Mouse (Mus musculus) c-Kit-negative CD71-positive TER-119-positive erythroid progenitor cells, embryonic 14.5 days (primary cell): ENCODE results near the gene Hist2h2aa1.
"Not testable (repeated sequence)": the region's sequence is repeated elsewhere in the genome, so short reads cannot be mapped to it uniquely, and the experiment has no call there.

ENCODE experiments used
- DNase-seq: peaks from one replicate; pipeline ENCODE4 v3.0.0-alpha.2; 2013; ENCODE audit warnings: low read depth, low spot score

Hist2h2aa1 gene

GRCm38 (mm10) chr3:96230404-96230803 is 14.9 kb upstream of the Hist2h2aa1 start:
- no peak for DNase-seq

DNA sequence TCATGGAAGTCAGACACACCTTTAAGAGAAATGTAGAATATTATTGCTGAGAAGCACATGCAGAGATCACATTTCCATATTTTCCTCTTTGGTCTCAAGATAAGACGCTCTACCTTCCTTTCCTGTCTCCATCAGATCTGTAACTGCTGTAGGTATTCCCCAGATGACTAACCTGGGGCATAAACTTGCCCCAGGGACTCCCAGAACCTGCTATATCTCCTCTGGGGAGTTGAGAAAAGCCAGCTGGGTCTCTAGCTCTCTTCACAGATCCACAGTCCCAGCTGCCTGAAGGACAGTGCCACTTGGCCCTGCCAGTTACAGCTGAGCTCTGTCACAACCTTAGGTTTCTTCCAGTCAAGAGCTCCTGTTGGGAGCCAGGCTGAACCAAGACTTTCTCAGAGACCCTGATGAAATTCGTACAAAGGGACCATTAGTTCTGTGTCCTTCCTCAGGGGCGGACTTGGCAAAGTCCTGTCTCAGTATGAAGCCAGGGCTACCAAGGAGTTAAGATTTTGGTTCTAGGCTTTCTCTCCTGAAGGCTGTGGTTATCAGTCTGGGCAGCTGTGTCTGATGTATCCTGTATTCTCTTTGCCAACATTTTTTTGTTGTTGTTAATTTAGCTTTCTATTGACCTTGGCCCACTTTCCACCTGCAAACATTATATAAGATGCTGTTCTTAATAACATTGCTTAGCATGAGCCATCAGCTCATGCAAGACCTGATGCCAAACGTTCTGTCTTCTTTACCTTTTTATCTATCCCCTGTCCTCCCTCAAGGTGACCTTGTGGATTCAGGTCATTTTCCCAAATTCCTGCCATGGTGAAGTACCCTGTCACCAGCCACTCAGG is 14.2 kb upstream of the Hist2h2aa1 start:
- DNase-seq = no peak

DNA sequence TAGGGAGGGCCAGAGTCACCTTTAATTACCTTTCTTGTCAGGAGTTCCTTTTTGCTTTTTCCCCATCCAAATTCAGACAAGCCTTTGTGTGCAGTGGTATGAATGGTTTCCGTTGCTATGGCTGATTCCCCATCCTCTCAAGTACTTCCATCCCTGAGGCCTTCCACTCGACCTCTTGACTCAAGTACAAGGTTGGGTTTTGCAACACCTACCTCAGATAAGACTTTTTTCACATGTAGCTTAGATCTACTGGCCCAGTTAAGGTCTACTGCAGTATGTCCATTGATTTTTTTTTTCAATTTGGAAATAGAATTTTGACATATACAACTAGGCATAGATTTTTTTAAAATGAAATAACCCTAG is 13.6 kb upstream of the Hist2h2aa1 start:
- no peak for DNase-seq

GRCm38 (mm10) chr3:96234914-96235313 is 10.4 kb upstream of the Hist2h2aa1 start:
- DNase-seq = no peak

GRCm38 (mm10) chr3:96235836-96236235 is 9.5 kb upstream of the Hist2h2aa1 start:
- DNase-seq = no peak

GRCm38 (mm10) chr3:96236834-96237334 is 8.4 kb upstream of the Hist2h2aa1 start:
- DNase-seq = no peak

DNA sequence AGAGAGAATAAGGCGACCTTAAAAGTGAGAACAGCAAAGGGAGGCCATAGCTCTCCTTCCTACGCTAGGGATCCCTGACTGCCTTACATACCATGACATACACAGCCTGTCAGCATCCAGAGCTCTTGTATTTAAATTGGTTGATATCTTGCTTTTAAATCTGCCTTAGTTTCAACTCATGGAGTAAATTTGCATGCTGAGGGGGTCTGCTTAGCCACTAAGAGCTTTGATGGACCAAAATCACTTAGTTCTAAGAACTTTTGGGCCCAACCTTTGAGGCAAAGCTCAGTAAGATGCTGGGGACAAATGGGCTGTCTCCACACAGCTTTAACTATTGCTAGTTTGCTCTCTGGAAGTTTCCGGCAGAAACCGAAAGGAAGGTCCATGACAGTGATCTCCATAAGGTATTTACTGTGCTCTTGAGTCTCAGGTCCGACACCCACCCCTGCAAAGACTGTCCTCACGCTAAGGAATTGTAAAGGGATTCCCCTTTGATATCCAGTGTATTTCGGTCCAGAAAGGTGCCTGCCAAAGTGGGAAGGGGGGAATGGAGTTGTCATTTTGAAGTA is 7.9 kb upstream of the Hist2h2aa1 start:
- DNase-seq = no peak

- peak; percentile 67 for DNase-seq
Measured at GRCm38 (mm10) chr3:96237904-96238511, 7.3 kb upstream of the Hist2h2aa1 start.

GRCm38 (mm10) chr3:96238954-96239793 is 6.1 kb upstream of the Hist2h2aa1 start, which contains the start of gene Hist2h3c2:
Gene Hist2h3c2, minus strand, starts transcription at chr3:96239127.
- DNase-seq = not testable (repeated sequence)

DNA sequence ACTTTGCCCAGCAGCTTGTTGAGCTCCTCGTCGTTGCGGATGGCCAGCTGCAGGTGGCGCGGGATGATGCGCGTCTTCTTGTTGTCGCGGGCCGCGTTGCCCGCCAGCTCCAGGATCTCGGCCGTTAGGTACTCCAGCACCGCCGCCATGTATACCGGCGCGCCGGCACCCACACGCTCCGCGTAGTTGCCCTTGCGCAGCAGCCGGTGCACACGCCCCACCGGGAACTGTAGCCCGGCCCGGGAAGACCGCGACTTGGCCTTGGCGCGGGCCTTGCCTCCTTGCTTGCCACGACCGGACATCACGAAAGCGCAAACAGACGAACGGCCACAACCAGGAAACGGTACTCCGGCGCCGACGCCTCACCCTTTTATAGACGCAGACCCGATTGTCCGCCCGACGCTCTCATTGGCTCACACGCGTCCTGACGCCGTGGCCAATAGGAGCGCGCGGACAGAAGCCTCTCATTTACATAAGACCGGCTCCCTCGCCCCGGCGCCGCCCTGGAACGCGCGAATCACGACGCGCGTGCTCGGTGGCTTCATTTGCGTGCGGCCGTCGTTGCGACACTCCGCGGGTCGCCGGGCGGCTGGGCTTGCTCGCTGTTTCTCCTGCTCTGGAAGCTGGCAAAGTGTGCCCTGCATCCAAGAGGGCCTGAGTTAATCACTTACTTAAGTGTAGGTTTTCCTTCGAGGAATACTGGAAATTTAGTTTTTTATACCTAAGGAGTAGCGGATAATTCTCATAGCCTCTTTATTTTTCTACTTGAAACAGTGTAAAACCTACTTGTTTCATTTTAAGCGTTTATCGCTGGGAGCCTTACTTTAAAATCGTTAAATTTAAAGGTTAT is 5.1 kb upstream of the Hist2h2aa1 start, which contains the start of gene Hist2h2aa2:
TSS of gene Hist2h2aa2 (minus strand) at position 328 of the 850 bp plus-strand sequence.
- not testable (repeated sequence) for DNase-seq

DNA sequence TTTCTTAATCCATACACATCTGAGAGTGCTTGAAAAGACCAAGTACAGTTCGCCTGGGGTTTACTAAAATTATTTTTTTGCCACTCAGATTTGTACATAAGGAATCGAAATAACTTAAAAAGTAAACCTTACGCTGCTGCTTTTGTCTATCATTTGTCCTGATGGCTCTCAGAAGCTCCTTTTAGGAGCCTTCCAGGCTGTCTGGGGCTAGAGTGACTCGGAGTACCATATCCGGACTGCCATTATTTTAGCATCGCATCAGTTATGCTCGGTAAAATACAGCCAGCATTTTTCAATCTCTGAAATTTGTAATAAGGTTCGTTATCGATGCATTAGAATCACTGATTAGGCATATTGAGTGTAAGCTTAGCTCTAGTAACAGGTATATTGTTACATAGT is 4.5 kb upstream of the Hist2h2aa1 start:
- no peak for DNase-seq

DNA sequence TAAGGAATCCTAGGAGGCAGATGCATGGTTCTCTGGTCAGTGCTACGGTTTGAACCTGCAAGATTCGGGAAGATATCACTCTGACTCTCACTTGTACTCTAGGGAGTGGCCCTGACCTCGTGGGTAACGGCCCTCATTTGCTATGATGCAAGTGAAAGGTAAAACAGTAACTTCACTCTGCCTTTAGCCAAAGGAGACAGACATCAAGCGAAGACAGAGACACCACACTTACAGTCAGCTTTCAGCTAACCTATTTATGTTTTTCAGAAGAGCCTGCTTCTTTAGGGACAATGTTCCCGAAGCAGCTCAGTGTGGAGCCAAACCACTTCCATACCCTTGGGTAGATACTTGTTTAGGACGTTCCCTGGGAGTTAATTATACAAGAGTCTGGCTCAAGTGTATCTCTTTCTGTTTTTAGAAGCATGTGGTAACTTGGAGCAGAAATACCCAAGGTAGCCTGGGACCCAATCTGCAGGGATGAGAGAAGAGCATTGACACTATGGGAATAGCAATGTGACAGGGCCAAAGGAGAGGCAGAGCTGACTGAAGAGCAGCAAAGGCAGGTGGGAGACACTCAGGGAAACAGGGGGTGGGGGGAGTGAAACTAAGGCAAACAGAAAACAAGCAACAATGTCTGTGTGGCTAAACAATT is 1.2 kb upstream of the Hist2h2aa1 start:
- no peak for DNase-seq

DNA sequence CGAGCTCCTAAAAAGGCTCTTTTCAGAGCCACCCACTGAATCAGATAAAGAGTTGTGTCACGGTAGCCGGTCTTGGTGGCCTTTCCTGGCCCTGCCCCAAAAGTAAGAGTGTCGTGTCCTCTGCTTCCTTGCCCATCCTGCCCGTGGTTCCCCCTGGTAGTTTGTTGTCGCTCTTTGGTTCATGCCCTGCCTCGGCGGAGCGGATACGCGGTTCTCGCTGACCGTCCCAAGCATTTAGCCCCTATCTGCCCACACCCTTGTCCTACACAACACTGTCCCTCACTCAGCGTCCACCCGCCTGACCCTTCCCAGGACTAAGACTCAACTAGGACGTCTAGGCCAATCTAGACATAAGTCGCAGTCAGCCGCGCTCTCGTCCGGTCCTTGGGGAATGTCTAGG is 721 bp downstream of the Hist2h2aa1 start:
- not testable (repeated sequence) for DNase-seq

- DNase-seq = not testable (repeated sequence)
Measured at GRCm38 (mm10) chr3:96246427-96246856, 1.1 kb downstream of the Hist2h2aa1 start, which contains the start of gene Hist2h3c1. Gene Hist2h3c1, plus strand, starts transcription at chr3:96246685.

DNA sequence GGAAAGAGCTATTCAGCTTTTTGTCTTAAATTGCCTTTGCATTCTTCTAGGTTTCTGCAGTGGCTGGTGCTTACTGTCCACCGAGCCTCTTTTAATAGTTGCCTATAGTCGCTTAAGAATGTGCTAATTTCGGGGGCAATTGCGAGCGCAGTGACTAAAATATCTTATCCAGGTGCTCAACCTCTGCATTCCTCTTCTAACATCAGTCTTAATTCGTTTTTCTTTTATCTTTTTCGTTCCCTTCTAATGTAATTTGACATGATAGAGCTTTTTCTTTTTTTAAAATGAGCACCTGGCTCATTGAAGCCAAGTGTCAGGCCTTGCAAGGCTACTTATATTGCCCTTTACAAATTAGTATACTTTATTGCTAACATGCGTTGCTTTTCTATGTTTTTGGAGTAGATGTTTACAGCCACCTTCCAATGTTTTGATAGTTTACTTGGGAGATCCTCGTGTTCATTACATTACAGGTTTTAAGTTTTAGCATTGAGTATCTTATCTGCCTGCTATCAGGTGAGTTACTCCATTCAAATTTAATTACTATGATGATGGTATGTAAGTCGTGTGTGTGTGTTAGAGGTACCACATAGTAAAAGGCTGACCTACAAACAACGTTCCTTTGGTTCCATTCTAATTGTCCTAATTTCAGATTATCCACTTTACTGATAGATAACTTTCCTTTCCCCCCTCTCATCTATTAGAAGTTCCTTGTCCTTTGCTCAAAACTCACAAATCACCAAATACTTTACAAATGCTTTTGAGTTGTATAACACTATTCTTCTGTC is 2.3 kb downstream of the Hist2h2aa1 start:
- DNase-seq = no peak

DNA sequence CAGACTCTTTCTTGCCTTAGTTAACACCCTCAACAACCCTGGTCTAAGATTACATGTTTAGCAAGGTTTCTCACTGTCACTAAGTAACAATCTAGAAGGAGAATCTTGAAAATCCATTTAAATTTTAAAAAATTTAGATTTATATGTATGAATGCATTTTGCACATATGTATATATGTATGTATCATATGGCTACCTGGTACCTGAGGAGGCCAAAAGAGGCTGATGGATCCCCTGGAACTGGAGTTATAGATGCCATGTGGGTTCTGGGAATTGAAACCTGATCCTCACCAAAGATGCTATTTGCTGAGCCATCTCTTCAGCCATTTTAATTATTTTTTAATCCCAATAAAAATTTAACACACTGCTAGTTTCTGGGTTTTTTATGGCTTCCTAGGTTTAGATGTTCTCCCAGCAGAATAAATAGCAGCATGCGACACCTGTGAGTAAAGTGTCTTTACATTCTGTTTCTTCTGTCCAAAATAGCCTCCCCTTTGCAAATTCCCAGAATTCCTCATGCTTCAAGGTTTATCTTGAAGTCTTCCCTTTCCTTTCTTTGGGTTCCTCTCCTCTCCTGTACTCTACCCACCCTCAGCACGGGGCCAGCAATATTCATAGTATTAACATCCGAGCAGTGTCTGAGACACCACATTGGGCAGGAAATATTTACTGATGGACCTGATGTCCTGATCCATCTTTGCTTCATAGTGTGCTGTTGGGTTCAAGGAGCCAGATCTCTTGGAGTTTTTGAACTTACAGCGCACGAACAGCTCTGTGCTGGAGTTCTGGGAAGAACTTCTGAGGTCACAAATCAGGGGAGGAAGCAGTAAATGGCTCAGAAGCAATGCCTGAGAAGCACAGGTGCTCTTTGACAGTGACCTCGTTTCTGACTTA is 3.1 kb downstream of the Hist2h2aa1 start:
- DNase-seq = no peak

GRCm38 (mm10) chr3:96249034-96249345 is 3.7 kb downstream of the Hist2h2aa1 start:
- no peak for DNase-seq

GRCm38 (mm10) chr3:96250890-96251289 is 5.6 kb downstream of the Hist2h2aa1 start:
- no peak for DNase-seq
